Mouse (Mus musculus) megakaryocyte, embryonic 14.5 days (primary cell): ENCODE measurements around the gene Ddx42.

Experiments
- FLI1 ChIP-seq: IDR thresholded peaks from 2 replicates; pipeline ENCODE4 v1.6.1; 2012; ENCODE audit warnings: low read length, inconsistent platforms, mixed read lengths
- GATA1 ChIP-seq: IDR thresholded peaks from 3 replicates; pipeline ENCODE4 v1.6.1; 2012; ENCODE audit warnings: mixed read lengths, low read length, inconsistent platforms, borderline replicate concordance

GRCm38 (mm10) chr11:106216730-106217490, at the start of gene Ddx42:
- no peak for TF ChIP-seq GATA1
- TF ChIP-seq FLI1, result 0 out of 2 replicates have a peak, but pooled peaks have one; percentile 1
